Mouse (Mus musculus): ENCODE results near the gene Borcs5.
A peak's percentile ranks its signal among the peaks of the same experiment; 100 is the strongest.

Gene Borcs5

GRCm38 (mm10) chr6:134639210-134639609 is at the start of gene Borcs5:
TSS of gene Borcs5 (plus strand) at chr6:134639510.
- DNase-seq, result no peak

- no peak for DNase-seq
Measured at GRCm38 (mm10) chr6:134591614-134592013, 47.7 kb upstream of the Borcs5 start.

- DNase-seq, result peak; percentile 99
Measured at GRCm38 (mm10) chr6:134594569-134595442, 44.5 kb upstream of the Borcs5 start.

- no peak for DNase-seq
Measured at GRCm38 (mm10) chr6:134597651-134598229, 41.6 kb upstream of the Borcs5 start.

GRCm38 (mm10) chr6:134599239-134599638 is 40.1 kb upstream of the Borcs5 start:
- DNase-seq, result no peak

GRCm38 (mm10) chr6:134601130-134601529 is 38.2 kb upstream of the Borcs5 start:
- DNase-seq, result peak; percentile 80

- no peak for DNase-seq
Measured at GRCm38 (mm10) chr6:134601766-134602165, 37.5 kb upstream of the Borcs5 start.

GRCm38 (mm10) chr6:134602371-134603003 is 36.8 kb upstream of the Borcs5 start:
- no peak for DNase-seq

- no peak for DNase-seq
Measured at GRCm38 (mm10) chr6:134605196-134605595, 34.1 kb upstream of the Borcs5 start.

- peak; percentile 93 for DNase-seq
Measured at GRCm38 (mm10) chr6:134606540-134606939, 32.8 kb upstream of the Borcs5 start.

- peak; percentile 92 for DNase-seq
Measured at GRCm38 (mm10) chr6:134606949-134607746, 32.2 kb upstream of the Borcs5 start.

- DNase-seq, result no peak
Measured at GRCm38 (mm10) chr6:134610380-134610779, 28.9 kb upstream of the Borcs5 start.

GRCm38 (mm10) chr6:134611896-134612295 is 27.4 kb upstream of the Borcs5 start:
- DNase-seq, result no peak

- peak; percentile 86 for DNase-seq
Measured at GRCm38 (mm10) chr6:134614322-134614721, 25.0 kb upstream of the Borcs5 start.

GRCm38 (mm10) chr6:134614723-134615648 is 24.3 kb upstream of the Borcs5 start:
- peak; percentile 98 for DNase-seq

- DNase-seq, result no peak
Measured at GRCm38 (mm10) chr6:134617589-134617988, 21.7 kb upstream of the Borcs5 start.

GRCm38 (mm10) chr6:134620129-134620528 is 19.2 kb upstream of the Borcs5 start:
- peak; percentile 91 for DNase-seq

GRCm38 (mm10) chr6:134620846-134621551 is 18.3 kb upstream of the Borcs5 start:
- DNase-seq, result no peak

GRCm38 (mm10) chr6:134621552-134621949 is 17.8 kb upstream of the Borcs5 start:
- no peak for DNase-seq

GRCm38 (mm10) chr6:134625431-134625830 is 13.9 kb upstream of the Borcs5 start:
- DNase-seq, result no peak

- no peak for DNase-seq
Measured at GRCm38 (mm10) chr6:134626564-134626963, 12.7 kb upstream of the Borcs5 start.

All from heart, adult 11 months (tissue).